Mouse (Mus musculus) MEL (cell line): ENCODE data around the gene Lmx1a.

Source experiments
- CTCF ChIP-seq, 3 experiments: IDR thresholded peaks in 2 of 3; conservative IDR thresholded peaks in 1 of 3; 2 replicates each; pipeline ENCODE4 v1.5.1; 2011 to 2012; ENCODE audit warnings: low read length in 3 of 3, low read depth in 2 of 3, mild to moderate bottlenecking in 2 of 3, improper control_type of control experiment in 1 of 3, inconsistent platforms in 1 of 3, mixed read lengths in 1 of 3, moderate library complexity in 1 of 3; ENCODE audit not compliant: control insufficient read depth in 1 of 3, insufficient read depth in 1 of 3, poor library complexity in 1 of 3, severe bottlenecking in 1 of 3
- GATA1 ChIP-seq: IDR thresholded peaks from 2 replicates; pipeline ENCODE4 v1.6.1; 2011; ENCODE audit warnings: low read depth, low read length, improper control_type of control experiment
- HCFC1 ChIP-seq: IDR thresholded peaks from 2 replicates; pipeline ENCODE4 v1.6.1; 2012; ENCODE audit warnings: low read depth, mild to moderate bottlenecking, inconsistent platforms, low read length, improper control_type of control experiment, moderate library complexity
- KAT2A ChIP-seq: conservative IDR thresholded peaks from 2 replicates; pipeline ENCODE4 v1.6.1; 2012; ENCODE audit warnings: low read depth, low read length, improper control_type of control experiment, inconsistent platforms
- MYC ChIP-seq: IDR thresholded peaks from 2 replicates; pipeline ENCODE4 v1.6.1; 2011; ENCODE audit warnings: low read depth, mild to moderate bottlenecking, low read length, improper control_type of control experiment, moderate library complexity
- NRF1 ChIP-seq: IDR thresholded peaks from 2 replicates; pipeline ENCODE4 v1.6.1; 2014; ENCODE audit warnings: low read depth, mild to moderate bottlenecking, inconsistent platforms, low read length, improper control_type of control experiment, moderate library complexity; ENCODE audit not compliant: poor library complexity, insufficient read depth, severe bottlenecking
- POLR2A ChIP-seq, 2 experiments: IDR thresholded peaks; 2 replicates each; pipeline ENCODE4 v1.6.1; 2011 to 2012; ENCODE audit warnings: low read length in 2 of 2, mild to moderate bottlenecking in 2 of 2, control low read depth in 1 of 2, improper control_type of control experiment in 1 of 2, low read depth in 1 of 2, moderate library complexity in 1 of 2; ENCODE audit not compliant: control insufficient read depth in 1 of 2, insufficient read depth in 1 of 2, poor library complexity in 1 of 2
- RCOR1 ChIP-seq: IDR thresholded peaks from 2 replicates; pipeline ENCODE4 v1.6.1; 2012; ENCODE audit warnings: low read depth, mild to moderate bottlenecking, inconsistent platforms, low read length, improper control_type of control experiment
- SMC3 ChIP-seq: IDR thresholded peaks from 2 replicates; pipeline ENCODE4 v1.6.1; 2011; ENCODE audit warnings: low read depth, low read length, improper control_type of control experiment
- ZC3H11A ChIP-seq: IDR thresholded peaks from 2 replicates; pipeline ENCODE4 v1.6.1; 2012; ENCODE audit warnings: low read depth, mild to moderate bottlenecking, inconsistent platforms, low read length, improper control_type of control experiment
- ZKSCAN1 ChIP-seq: IDR thresholded peaks from 2 replicates; pipeline ENCODE4 v1.6.1; 2012; ENCODE audit warnings: low read depth, mild to moderate bottlenecking, inconsistent platforms, low read length, improper control_type of control experiment, moderate library complexity
- ZNF384 ChIP-seq: IDR thresholded peaks from 2 replicates; pipeline ENCODE4 v1.6.1; 2012; ENCODE audit warnings: low read depth, mild to moderate bottlenecking, inconsistent platforms, low read length, improper control_type of control experiment

- TF ChIP-seq SMC3 = no peak
- TF ChIP-seq RCOR1 = no peak
- TF ChIP-seq ZC3H11A = no peak
- TF ChIP-seq POLR2A (IDR thresholded peaks at IDR 0.05; ENCODE audit: control insufficient read depth in 1 of 2, insufficient read depth in 1 of 2, low read depth in 1 of 2, low read length in 2 of 2, poor library complexity in 1 of 2) = no peak
- no peak for TF ChIP-seq NRF1
- no peak for TF ChIP-seq HCFC1
- TF ChIP-seq ZNF384 = no peak
- no peak for TF ChIP-seq CTCF (IDR thresholded peaks at IDR 0.05 in 2 of 3, conservative IDR thresholded peaks at IDR 0.05 in 1 of 3; ENCODE audit: control insufficient read depth in 1 of 3, insufficient read depth in 1 of 3, low read depth in 2 of 3, low read length in 3 of 3, poor library complexity in 1 of 3, severe bottlenecking in 1 of 3)
- no peak for TF ChIP-seq MYC
- no peak for TF ChIP-seq GATA1
- no peak for TF ChIP-seq KAT2A
- no peak for TF ChIP-seq ZKSCAN1
Observed at GRCm38 (mm10) chr1:167760307-167760706, 71.3 kb downstream of the Lmx1a start.
